Mouse (Mus musculus) layer of hippocampus, postnatal 36 days (tissue): ENCODE results near the gene Meis1. TPM values are rescaled to one million over a fixed set of nuclear protein-coding genes. Genes with fewer than 3 reads are reported as not detected.

Experiments
- DNase-seq, 2 experiments: peaks; one replicate each; pipeline ENCODE4 v3.0.0; 2022
- total RNA-seq, 2 experiments: library from RNA; stranded (reverse); gene quantifications; 2 replicates each; pipeline ENCODE4 v1.2.3; 2021

Gene Meis1
- total RNA-seq, 2 experiments from 2014 or later: 1.8 to 2.3 TPM

- no peak for DNase-seq
Observed at GRCm38 (mm10) chr11:18948600-18949295, 70.0 kb downstream of the Meis1 start.

- DNase-seq: no peak
Observed at GRCm38 (mm10) chr11:18947434-18947833, 71.4 kb downstream of the Meis1 start.

GRCm38 (mm10) chr11:18945778-18946177, 73.0 kb downstream of the Meis1 start:
- DNase-seq: no peak

- DNase-seq: no peak
Observed at GRCm38 (mm10) chr11:18944972-18945625, 73.7 kb downstream of the Meis1 start.

GRCm38 (mm10) chr11:18944209-18944608, 74.6 kb downstream of the Meis1 start:
- DNase-seq: no peak

- no peak for DNase-seq
Observed at GRCm38 (mm10) chr11:18942990-18943389, 75.8 kb downstream of the Meis1 start.

- no peak for DNase-seq
Observed at GRCm38 (mm10) chr11:18940916-18941315, 77.9 kb downstream of the Meis1 start.

- DNase-seq: no peak
Observed at GRCm38 (mm10) chr11:18934921-18935320, 83.9 kb downstream of the Meis1 start.

- no peak for DNase-seq
Observed at GRCm38 (mm10) chr11:18931001-18931874, 87.5 kb downstream of the Meis1 start.

- DNase-seq: no peak
Observed at GRCm38 (mm10) chr11:18929779-18930728, 88.7 kb downstream of the Meis1 start.

GRCm38 (mm10) chr11:18927351-18927750, 91.4 kb downstream of the Meis1 start:
- no peak for DNase-seq

GRCm38 (mm10) chr11:18926798-18927197, 92.0 kb downstream of the Meis1 start:
- no peak for DNase-seq

GRCm38 (mm10) chr11:18924583-18925334, 94.0 kb downstream of the Meis1 start:
- DNase-seq: no peak

GRCm38 (mm10) chr11:18923274-18923673, 95.5 kb downstream of the Meis1 start:
- no peak for DNase-seq

- DNase-seq: no peak
Observed at GRCm38 (mm10) chr11:18920651-18921050, 98.1 kb downstream of the Meis1 start.

GRCm38 (mm10) chr11:18919162-18919762, 99.5 kb downstream of the Meis1 start:
- no peak for DNase-seq

- DNase-seq: no peak
Observed at GRCm38 (mm10) chr11:18917887-18918286, 100.9 kb downstream of the Meis1 start.

- no peak for DNase-seq
Observed at GRCm38 (mm10) chr11:18913251-18913650, 105.5 kb downstream of the Meis1 start.

- no peak for DNase-seq
Observed at GRCm38 (mm10) chr11:18912311-18913019, 106.3 kb downstream of the Meis1 start.

GRCm38 (mm10) chr11:18906866-18907265, 111.9 kb downstream of the Meis1 start:
- no peak for DNase-seq
